Mouse (Mus musculus): ENCODE measurements around the gene Bin2. TPM values are rescaled to one million over a fixed set of nuclear protein-coding genes. Genes with fewer than 3 reads are reported as not detected.

Gene Bin2
- total RNA-seq, 2 experiments from 2014 or later = 5.3 to 5.6 TPM

- no peak for DNase-seq
Measured at GRCm38 (mm10) chr15:100681770-100682169, 12.4 kb upstream of the Bin2 start.

GRCm38 (mm10) chr15:100680381-100680780 lies 11.0 kb upstream of the Bin2 start:
- no peak for DNase-seq

- DNase-seq = no peak
Measured at GRCm38 (mm10) chr15:100679005-100679404, 9.7 kb upstream of the Bin2 start.

DNA sequence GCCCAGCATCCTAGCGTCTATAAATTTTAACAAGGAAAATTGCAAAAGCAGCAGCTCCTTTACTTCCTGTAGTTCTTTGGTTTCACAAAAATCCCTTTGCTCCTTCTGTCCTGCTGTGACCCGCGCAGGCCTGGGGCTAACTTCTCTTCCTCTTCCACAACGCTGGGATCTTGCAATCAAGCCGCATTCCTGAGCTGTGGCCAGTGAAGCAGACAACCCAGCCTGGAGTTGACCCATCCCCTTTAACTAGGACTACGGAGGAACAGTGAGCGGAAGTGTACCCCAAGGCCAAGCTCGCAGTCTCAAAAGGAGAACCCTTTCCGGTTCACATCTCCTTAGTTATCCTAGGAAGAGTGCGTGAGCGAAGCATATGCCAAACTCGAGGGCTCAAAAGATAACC lies 9.2 kb upstream of the Bin2 start:
- no peak for DNase-seq

GRCm38 (mm10) chr15:100677675-100678074 lies 8.3 kb upstream of the Bin2 start:
- DNase-seq = no peak

GRCm38 (mm10) chr15:100676521-100676920 lies 7.2 kb upstream of the Bin2 start:
- DNase-seq = no peak

DNA sequence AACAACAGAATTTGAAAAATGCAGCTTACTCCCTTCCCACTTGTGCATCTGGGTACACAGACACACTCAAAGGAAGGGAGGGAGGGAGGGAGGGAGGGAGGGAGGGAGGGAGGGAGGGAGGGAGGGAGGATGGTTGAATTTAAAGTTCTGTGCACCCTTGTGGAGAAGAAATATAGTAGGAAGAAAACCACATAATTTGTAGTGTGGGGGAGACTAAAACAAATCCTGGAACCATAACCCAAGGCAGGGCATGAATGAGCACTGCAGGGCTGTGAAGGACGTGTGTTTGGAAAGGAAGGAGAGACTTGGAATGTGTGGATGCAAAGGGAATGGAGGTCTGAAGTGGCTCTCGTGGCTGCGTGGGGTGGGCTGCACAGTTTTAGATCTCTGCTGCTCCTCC lies 6.1 kb upstream of the Bin2 start:
- no peak for DNase-seq

DNA sequence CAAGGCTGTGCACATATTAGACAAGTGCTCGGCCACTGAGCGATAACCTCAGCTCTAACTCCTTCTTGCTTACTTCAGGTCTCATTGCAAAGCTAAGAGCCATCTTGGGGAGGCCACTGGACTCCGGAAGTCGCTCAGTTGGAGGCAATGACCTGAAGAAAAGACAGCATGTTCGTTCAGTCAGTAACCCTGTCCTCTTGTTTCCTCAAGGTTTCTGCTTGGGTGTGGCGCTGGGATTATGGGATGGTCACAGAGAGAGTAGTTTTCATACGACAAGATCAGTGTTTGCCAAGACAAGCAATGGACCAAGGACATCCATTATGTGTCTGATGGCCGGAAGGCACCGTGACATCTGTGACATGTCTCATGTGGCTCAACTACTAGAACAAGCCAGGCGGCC lies 5.2 kb upstream of the Bin2 start:
- no peak for DNase-seq

DNA sequence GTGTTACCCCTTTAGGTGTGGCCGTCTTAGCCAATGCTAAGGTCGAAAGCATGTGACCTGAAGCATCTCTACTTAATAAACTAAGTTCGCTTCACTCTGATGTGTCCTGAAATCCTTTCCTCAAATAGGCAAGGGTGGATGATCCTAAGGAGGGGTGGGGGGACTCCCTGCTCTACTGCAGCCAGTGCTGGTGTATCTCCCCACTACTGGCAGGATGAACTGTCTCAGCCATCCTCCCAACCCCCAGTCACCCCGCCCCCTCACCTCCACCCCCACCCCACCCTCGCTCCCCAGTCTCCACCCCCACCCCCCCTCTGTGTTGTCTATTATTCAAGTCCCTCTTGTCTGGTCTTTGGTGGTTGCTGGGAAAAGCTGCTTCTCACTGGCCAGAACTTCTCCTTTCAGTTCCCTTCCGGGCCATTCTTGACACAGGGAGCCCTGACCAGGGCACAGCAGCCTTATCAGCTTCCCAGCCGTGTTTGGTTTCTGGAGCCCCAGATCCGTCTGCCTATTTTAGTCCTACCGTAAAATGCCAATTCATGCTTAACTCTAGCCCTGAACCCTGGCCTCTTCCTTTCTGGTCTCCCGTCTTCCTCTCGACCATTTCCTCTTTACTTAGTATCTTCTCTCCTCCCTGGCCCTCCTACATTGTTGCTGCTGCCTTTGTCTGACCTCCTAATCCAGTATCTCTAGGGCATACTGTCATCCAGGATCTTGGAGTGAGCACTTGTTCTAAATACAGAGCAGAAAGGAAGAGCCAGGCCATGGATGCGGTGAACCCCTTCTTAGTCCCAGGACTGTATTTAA lies 4.4 kb upstream of the Bin2 start:
- no peak for DNase-seq

DNA sequence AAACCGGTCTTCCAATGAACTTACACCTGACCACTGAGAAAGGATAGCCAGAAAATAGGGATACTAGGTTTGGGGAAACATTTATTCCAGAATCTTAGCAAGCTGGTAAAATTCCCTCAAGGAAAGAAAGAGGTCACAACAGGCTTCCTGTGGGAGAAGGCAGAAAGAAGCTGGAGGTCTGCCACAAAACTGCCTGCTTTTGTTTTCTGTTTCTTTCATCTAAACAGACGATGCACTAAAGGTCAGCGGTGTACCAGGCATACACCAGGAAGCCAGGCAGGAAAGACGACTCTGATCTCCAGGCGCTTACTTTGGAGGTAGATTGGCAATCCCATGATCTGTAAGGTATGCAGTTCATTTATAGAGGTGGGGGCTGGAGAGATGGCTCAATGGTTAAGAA lies 1.5 kb upstream of the Bin2 start:
- DNase-seq = no peak

DNA sequence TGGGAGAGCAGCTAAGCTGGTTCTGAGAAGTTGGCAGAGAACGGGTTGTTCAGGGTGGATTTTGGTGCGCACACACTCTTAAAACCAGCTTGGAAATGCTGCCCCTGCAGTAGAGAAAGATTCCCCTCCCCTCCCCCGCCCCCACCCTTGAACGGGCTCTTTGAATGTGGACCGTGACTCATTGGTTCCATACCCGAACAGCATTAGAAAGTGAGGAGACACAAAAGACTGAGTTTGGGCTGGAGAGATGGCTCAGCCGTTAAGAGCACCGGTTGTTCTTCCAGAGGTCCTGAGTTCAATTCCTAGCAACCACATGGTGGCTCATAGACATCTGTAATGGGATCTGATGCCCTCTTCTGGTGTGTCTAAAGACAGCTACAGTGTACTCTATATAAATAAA lies 651 bp upstream of the Bin2 start:
- DNase-seq = no peak

GRCm38 (mm10) chr15:100667871-100668545 lies 1.3 kb downstream of the Bin2 start:
- DNase-seq = no peak

DNA sequence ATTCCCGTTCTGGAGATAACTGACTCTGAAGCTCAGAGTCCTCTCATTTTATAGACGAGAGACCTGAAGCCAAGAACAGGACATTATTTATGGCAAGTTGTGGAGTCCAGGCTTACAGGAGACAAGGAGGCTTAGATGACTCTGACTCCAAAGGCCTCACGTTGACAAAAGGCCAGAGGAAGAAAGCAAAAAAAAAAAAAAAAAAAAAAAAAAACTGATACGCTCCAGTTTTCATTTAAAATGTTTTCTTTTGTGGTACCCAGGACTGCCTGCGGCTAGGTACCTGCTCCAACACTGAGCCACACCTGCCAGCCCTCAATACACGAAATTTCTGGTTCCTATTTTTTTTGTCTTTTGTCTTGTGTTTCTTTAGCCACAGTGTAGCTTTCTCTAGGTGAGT lies 1.9 kb downstream of the Bin2 start:
- no peak for DNase-seq

- no peak for DNase-seq
Measured at GRCm38 (mm10) chr15:100666851-100667250, 2.5 kb downstream of the Bin2 start.

DNA sequence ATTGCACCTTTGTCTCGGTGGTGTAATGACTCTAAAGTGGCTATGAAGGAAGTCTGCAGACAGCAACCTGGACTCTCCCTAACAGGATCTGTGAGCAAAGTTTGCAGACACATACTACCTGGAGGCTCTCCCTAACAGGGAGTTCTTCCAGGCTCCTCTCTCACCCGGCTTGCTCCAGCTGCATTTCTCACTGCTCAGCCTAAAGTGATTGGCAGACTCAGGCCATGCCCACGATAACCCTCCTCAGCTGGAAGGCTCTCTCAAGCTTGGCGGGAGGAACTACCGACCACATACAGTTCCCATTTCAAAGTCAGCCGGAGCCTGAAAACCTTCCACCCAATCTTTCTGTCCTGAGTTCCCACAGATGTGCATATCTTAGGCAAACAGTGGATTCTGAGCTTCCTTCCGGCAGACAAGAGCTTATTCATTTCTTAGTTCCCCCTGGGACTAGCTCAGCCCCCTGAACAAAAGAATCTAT lies 3.1 kb downstream of the Bin2 start:
- no peak for DNase-seq

GRCm38 (mm10) chr15:100665411-100666218 lies 3.7 kb downstream of the Bin2 start:
- no peak for DNase-seq

DNA sequence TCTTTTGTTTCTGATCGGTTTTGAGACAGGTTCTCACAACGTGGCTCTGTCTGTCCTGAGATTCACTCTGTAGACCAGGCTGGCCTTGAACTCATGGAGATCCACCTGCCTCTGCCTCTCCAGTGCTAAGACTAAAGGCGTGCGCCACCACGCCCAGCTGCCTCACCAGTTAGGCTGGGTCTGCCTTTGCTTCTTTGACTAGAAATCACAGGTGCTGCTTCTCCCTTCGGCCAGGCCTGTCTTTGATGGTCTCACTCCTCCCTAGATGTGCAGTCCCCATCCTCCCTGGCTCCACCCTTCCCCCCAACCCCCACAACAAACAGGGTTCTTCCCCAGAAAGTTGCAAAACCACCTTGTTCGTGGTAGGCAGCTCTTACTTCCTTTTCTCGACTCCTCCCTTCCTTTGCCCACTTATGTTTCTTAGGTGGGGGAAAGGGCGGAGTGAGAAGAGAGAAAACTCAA lies 4.5 kb downstream of the Bin2 start:
- no peak for DNase-seq

DNA sequence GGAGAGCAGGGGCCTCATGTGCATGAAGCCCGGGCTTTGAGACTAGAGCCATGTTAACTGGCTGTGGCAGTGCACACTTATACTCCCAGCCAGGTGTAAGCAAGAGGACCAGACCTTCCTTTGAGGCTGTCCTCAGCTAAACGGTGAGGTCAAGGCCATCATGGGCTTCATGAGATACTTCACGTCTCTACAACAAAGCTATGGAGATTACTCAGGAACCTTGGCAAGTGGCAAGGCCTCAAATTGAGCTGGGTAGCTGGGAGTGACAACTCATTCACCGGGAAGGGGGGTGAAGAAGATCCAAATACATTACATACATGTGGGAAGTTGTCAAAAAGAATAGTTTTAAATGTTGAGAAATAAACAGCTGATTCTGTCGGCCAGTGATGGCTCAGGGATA lies 8.5 kb downstream of the Bin2 start:
- DNase-seq = no peak

DNA sequence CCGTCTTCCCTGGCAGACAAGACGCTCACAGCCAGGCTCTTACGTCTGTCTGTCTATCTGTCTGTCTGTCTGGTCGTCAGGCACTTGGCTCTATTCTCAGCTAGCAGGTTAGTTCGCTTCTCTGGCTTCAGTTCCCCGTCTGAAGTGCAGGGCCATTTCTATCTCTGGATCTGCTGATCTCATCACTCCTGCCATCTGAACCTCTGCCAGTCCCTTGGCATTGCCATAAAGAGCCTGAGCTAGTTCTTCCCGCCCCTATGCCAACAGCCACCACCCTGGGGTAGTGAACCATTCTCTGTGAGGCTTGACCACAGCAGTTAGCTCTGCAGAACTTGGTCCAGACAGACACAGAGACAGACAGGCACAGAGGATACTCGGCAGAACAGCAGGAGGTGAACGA lies 9.0 kb downstream of the Bin2 start:
- no peak for DNase-seq

DNA sequence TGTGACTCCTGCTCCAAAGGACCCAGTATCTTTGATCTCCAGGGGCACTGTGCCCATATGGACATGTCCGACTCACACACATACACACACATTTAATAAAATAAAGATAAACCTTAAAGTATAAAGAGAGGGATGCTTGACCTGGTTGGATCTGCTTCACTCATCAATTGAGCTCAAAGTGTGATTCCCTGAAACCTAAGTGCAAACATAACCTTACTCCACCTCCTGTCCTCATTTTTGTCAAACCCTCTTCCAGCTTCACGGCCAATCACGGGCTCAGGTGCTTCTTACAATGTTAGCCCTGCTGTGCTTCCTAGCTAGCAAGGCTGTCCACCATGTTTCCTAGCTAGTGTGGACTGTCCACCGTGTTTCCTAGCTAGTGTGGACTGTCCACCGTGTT lies 14.2 kb downstream of the Bin2 start:
- no peak for DNase-seq

- DNase-seq = no peak
Measured at GRCm38 (mm10) chr15:100654271-100654670, 15.1 kb downstream of the Bin2 start.

GRCm38 (mm10) chr15:100651610-100652009 lies 17.7 kb downstream of the Bin2 start:
- DNase-seq = no peak

- DNase-seq = no peak
Measured at GRCm38 (mm10) chr15:100650111-100650510, 19.2 kb downstream of the Bin2 start.

Data from layer of hippocampus, postnatal 36 days (tissue).